Mouse (Mus musculus) neural tube, embryonic 15.5 days (tissue): Measurements from ENCODE around the gene Papss2. TPM values are rescaled to one million over a fixed set of nuclear protein-coding genes. Genes with fewer than 3 reads are reported as not detected.
A peak's percentile ranks its signal among the peaks of the same experiment; 100 is the strongest.

Experiments
- ATAC-seq: fragments of 200-750 bp; cut with Nextera tagmentation; 2 replicates; pipeline ENCODE4 v1.8.0; 2017; ENCODE audit warnings: mild to moderate bottlenecking, moderate TSS enrichment, moderate library complexity; ENCODE audit not compliant: low FRiP score
- H3K27ac ChIP-seq: fragments of 300-500 bp; sonication (generic); replicated peaks from 2 replicates; pipeline ENCODE4 v1.5.1; 2015; ENCODE audit warnings: mild to moderate bottlenecking, inconsistent platforms
- H3K27me3 ChIP-seq: fragments of 300-500 bp; sonication (generic); replicated peaks from 2 replicates; pipeline ENCODE4 v1.6.1; 2015; ENCODE audit warnings: inconsistent platforms
- H3K36me3 ChIP-seq: fragments of 300-500 bp; sonication (generic); 2 replicates; pipeline ENCODE4 v1.6.1; 2015; ENCODE audit warnings: inconsistent platforms
- H3K4me1 ChIP-seq: fragments of 300-500 bp; sonication (generic); 2 replicates; pipeline ENCODE4 v1.6.1; 2015; ENCODE audit warnings: inconsistent platforms
- H3K4me2 ChIP-seq: fragments of 300-500 bp; sonication (generic); 2 replicates; pipeline ENCODE4 v1.6.1; 2015; ENCODE audit warnings: inconsistent platforms, mild to moderate bottlenecking, moderate library complexity
- H3K4me3 ChIP-seq: fragments of 300-500 bp; sonication (generic); replicated peaks from 2 replicates; pipeline ENCODE4 v1.5.1; 2015; ENCODE audit warnings: mild to moderate bottlenecking, inconsistent platforms
- H3K9ac ChIP-seq: fragments of 300-500 bp; sonication (generic); replicated peaks from 2 replicates; pipeline ENCODE4 v1.6.1; 2015; ENCODE audit warnings: mild to moderate bottlenecking, inconsistent platforms
- H3K9me3 ChIP-seq: fragments of 300-500 bp; sonication (generic); replicated peaks from 2 replicates; pipeline ENCODE4 v1.6.1; 2016; ENCODE audit warnings: inconsistent platforms
- WGBS: fragments of 180-500 bp; shearing (Covaris S2); methylation state at CpG from one replicate; pipeline ENCODE4 v1.1.7; 2015; ENCODE audit warnings: mixed read lengths; 5-methylcytosine and 5-hydroxymethylcytosine counted together
- polyA plus RNA-seq: library from polyadenylated mRNA; unstranded; fragments of >200 nt; fragmentation: Nextera tagmentation; extraction: Ambion mirVana; gene quantifications from 2 replicates; pipeline ENCODE4 v1.2.1, GENCODE M21; 2015

The Papss2 gene
- polyA plus RNA-seq, 1 experiment from 2014 or later, result 1.7 TPM

- Histone ChIP-seq H3K9me3 (no peaks in the 10 kb centered on the region), H3K4me2 (no peak overlapping the region), H3K27me3 (no peaks in the 10 kb centered on the region), H3K4me3 (no peak overlapping the region), H3K36me3 (no peaks in the 10 kb centered on the region), H3K4me1 (no peaks in the 10 kb centered on the region), H3K27ac (no peak overlapping the region), H3K9ac (no peak overlapping the region)
- ATAC-seq, result no peak
- 81% methylated on average over 5 of the region's 5 CpGs for WGBS
These were observed 25.9 kb upstream of the Papss2 start for GRCm38 (mm10) chr19:32569725-32570124.

- Histone ChIP-seq H3K4me1 (no peaks in the 10 kb centered on the region), H3K9me3 (no peaks in the 10 kb centered on the region), H3K36me3 (no peaks in the 10 kb centered on the region), H3K4me2 (no peak overlapping the region), H3K4me3 (no peak overlapping the region), H3K9ac (no peak overlapping the region), H3K27me3 (no peaks in the 10 kb centered on the region), H3K27ac (no peak overlapping the region)
- 78% methylated on average over 2 of the region's 2 CpGs for WGBS
- no peak for ATAC-seq
These were observed 23.4 kb upstream of the Papss2 start for GRCm38 (mm10) chr19:32572191-32572590.

GRCm38 (mm10) chr19:32573259-32573658, 22.3 kb upstream of the Papss2 start:
- no peaks in the 10 kb centered on the region for H3K4me1 ChIP-seq
- no peaks in the 10 kb centered on the region for H3K36me3 ChIP-seq
- no peak overlapping the region for H3K4me3 ChIP-seq
- no peak overlapping the region for H3K4me2 ChIP-seq
- no peaks in the 10 kb centered on the region for H3K27me3 ChIP-seq
- H3K9me3 ChIP-seq, result no peaks in the 10 kb centered on the region
- 90% methylated on average over 6 of the region's 6 CpGs for WGBS
- no peak for ATAC-seq
- H3K27ac ChIP-seq, result no peak overlapping the region
- H3K9ac ChIP-seq, result no peak overlapping the region

- Histone ChIP-seq H3K36me3 (no peaks in the 10 kb centered on the region), H3K4me3 (no peak overlapping the region), H3K9me3 (no peaks in the 10 kb centered on the region), H3K27me3 (no peaks in the 10 kb centered on the region), H3K9ac (no peak overlapping the region), H3K4me2 (no peak overlapping the region), H3K27ac (no peak overlapping the region), H3K4me1 (no peaks in the 10 kb centered on the region)
- ATAC-seq, result no peak
- 85% methylated on average over 3 of the region's 3 CpGs for WGBS
These were observed 20.7 kb upstream of the Papss2 start for GRCm38 (mm10) chr19:32574846-32575245.

GRCm38 (mm10) chr19:32577749-32578148, 17.8 kb upstream of the Papss2 start:
- H3K4me3 ChIP-seq, result no peak overlapping the region
- H3K36me3 ChIP-seq, result no peaks in the 10 kb centered on the region
- H3K9me3 ChIP-seq, result no peaks in the 10 kb centered on the region
- H3K4me2 ChIP-seq, result no peak overlapping the region
- H3K4me1 ChIP-seq, result no peaks in the 10 kb centered on the region
- H3K27me3 ChIP-seq, result no peaks in the 10 kb centered on the region
- no peak overlapping the region for H3K9ac ChIP-seq
- no peak overlapping the region for H3K27ac ChIP-seq
- WGBS, result 18% methylated on average over 1 of the region's 1 CpGs
- ATAC-seq, result no peak

- WGBS, result 94% methylated on average over 4 of the region's 4 CpGs
- no peak for ATAC-seq
- Histone ChIP-seq H3K27ac (no peak overlapping the region), H3K4me2 (no peak overlapping the region), H3K27me3 (no peaks in the 10 kb centered on the region), H3K36me3 (no peaks in the 10 kb centered on the region), H3K4me3 (no peak overlapping the region), H3K9ac (no peak overlapping the region), H3K4me1 (no peaks in the 10 kb centered on the region), H3K9me3 (no peaks in the 10 kb centered on the region)
These were observed 12.4 kb upstream of the Papss2 start for GRCm38 (mm10) chr19:32583091-32583766.

- no peaks in the 10 kb centered on the region for H3K9me3 ChIP-seq
- no peaks in the 10 kb centered on the region for H3K36me3 ChIP-seq
- H3K4me3 ChIP-seq, result no peak overlapping the region
- 44% methylated on average over 6 of the region's 6 CpGs for WGBS
- no peaks in the 10 kb centered on the region for H3K27me3 ChIP-seq
- H3K4me1 ChIP-seq, result no peaks in the 10 kb centered on the region
- H3K9ac ChIP-seq, result no peak overlapping the region
- H3K4me2 ChIP-seq, result no peak overlapping the region
- no peak overlapping the region for H3K27ac ChIP-seq
- ATAC-seq, result no peak
These were observed 7.9 kb upstream of the Papss2 start for GRCm38 (mm10) chr19:32587727-32588126.

- no peaks in the 10 kb centered on the region for H3K36me3 ChIP-seq
- no peak overlapping the region for H3K27ac ChIP-seq
- ATAC-seq, result no peak
- WGBS, result 94% methylated on average over 7 of the region's 7 CpGs
- peaks cover 11% of the 10 kb centered on the region for H3K4me1 ChIP-seq
- H3K9ac ChIP-seq, result no peak overlapping the region
- no peak overlapping the region for H3K4me2 ChIP-seq
- H3K4me3 ChIP-seq, result no peak overlapping the region
- no peaks in the 10 kb centered on the region for H3K9me3 ChIP-seq
- peaks cover 14% of the 10 kb centered on the region for H3K27me3 ChIP-seq
These were observed 2.8 kb upstream of the Papss2 start for GRCm38 (mm10) chr19:32592749-32593148.

- Histone ChIP-seq H3K4me3 (no peak overlapping the region), H3K9ac (no peak overlapping the region), H3K36me3 (no peaks in the 10 kb centered on the region), H3K27ac (no peak overlapping the region), H3K4me1 (peaks cover 11% of the 10 kb centered on the region), H3K9me3 (no peaks in the 10 kb centered on the region), H3K27me3 (peaks cover 14% of the 10 kb centered on the region), H3K4me2 (no peak overlapping the region)
- 83% methylated on average over 5 of the region's 5 CpGs for WGBS
- no peak for ATAC-seq
These were observed 1.7 kb upstream of the Papss2 start for GRCm38 (mm10) chr19:32593870-32594269.

- 20% methylated on average over 8 of the region's 8 CpGs for WGBS
- peaks cover 14% of the 10 kb centered on the region for H3K27me3 ChIP-seq
- H3K9me3 ChIP-seq, result no peaks in the 10 kb centered on the region
- H3K9ac ChIP-seq, result peak overlapping the region; percentile 51
- H3K4me2 ChIP-seq, result peak overlapping the region; percentile 86
- H3K36me3 ChIP-seq, result no peaks in the 10 kb centered on the region
- H3K4me1 ChIP-seq, result peaks cover 11% of the 10 kb centered on the region
- ATAC-seq, result peak; percentile 18; the same call in 1 of the 2 replicates
- H3K4me3 ChIP-seq, result peak overlapping the region; percentile 52
- no peak overlapping the region for H3K27ac ChIP-seq
These were observed 472 bp upstream of the Papss2 start for GRCm38 (mm10) chr19:32595131-32595505.

GRCm38 (mm10) chr19:32599006-32599405, 3.4 kb downstream of the Papss2 start:
- Histone ChIP-seq H3K4me2 (no peak overlapping the region), H3K36me3 (no peaks in the 10 kb centered on the region), H3K27me3 (peaks cover 14% of the 10 kb centered on the region), H3K27ac (no peak overlapping the region), H3K4me1 (peaks cover 11% of the 10 kb centered on the region), H3K9ac (no peak overlapping the region), H3K4me3 (no peak overlapping the region), H3K9me3 (no peaks in the 10 kb centered on the region)
- no peak for ATAC-seq
- WGBS, result 80% methylated on average over 7 of the region's 7 CpGs

- Histone ChIP-seq H3K4me2 (no peak overlapping the region), H3K4me3 (no peak overlapping the region), H3K9me3 (no peaks in the 10 kb centered on the region), H3K27me3 (peaks cover 14% of the 10 kb centered on the region), H3K27ac (no peak overlapping the region), H3K9ac (no peak overlapping the region), H3K36me3 (no peaks in the 10 kb centered on the region), H3K4me1 (peaks cover 11% of the 10 kb centered on the region)
- WGBS, result 78% methylated on average over 5 of the region's 5 CpGs
- ATAC-seq, result no peak
These were observed 3.8 kb downstream of the Papss2 start for GRCm38 (mm10) chr19:32599436-32599835.
